Mouse (Mus musculus): ENCODE results near the gene Grk5.

Grk5 gene

GRCm38 (mm10) chr19:61056783-61057410 lies 167.3 kb downstream of the Grk5 start:
- DNase-seq (ENCODE audit: extremely low spot score, low read depth, low spot score), result no peak

- DNase-seq (ENCODE audit: extremely low spot score, low read depth, low spot score), result peak; percentile 20
Observed at GRCm38 (mm10) chr19:61057581-61057980, 168.0 kb downstream of the Grk5 start.

- no peak for DNase-seq (ENCODE audit: extremely low spot score, low read depth, low spot score)
Observed at GRCm38 (mm10) chr19:61064386-61064785, 174.8 kb downstream of the Grk5 start.

- no peak for DNase-seq (ENCODE audit: extremely low spot score, low read depth, low spot score)
Observed at GRCm38 (mm10) chr19:61065011-61065410, 175.5 kb downstream of the Grk5 start.

DNA sequence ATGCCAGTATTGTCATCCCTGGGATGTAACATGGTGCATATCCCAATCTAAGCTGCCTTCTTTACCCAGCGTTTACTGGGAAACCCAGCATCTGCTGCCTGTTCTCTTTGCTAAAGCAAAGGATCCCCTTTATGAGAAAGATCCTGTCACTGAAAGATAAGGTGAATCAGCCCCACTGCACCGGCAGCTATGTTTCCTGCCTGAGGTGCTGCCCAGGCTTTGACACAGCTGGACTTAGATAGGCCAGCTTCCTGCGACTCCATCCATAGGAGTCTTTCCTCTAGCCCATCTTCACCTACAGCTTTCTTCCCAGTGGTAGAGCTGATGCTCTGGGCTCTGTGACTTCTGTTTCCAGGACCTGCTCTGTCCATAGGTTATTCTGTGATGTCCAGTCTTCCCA lies 189.1 kb downstream of the Grk5 start:
- DNase-seq (ENCODE audit: extremely low spot score, low read depth, low spot score), result no peak

GRCm38 (mm10) chr19:61080251-61080749 lies 190.8 kb downstream of the Grk5 start:
- no peak for DNase-seq (ENCODE audit: extremely low spot score, low read depth, low spot score)

DNA sequence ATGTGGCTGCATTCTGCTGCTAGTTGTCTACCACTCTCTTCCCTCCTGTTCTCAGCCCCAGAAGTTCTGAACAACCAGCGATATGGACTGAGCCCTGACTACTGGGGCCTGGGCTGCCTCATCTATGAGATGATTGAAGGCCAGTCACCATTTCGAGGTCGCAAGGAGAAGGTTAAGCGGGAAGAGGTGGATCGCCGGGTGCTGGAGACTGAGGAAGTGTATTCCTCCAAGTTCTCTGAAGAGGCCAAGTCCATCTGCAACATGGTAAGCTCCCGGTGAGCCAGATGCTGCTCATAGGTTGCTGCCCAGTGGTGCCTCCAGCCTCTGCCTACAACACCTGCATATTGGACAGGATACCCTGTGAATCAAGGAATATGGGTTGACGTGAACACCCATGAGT lies 193.5 kb downstream of the Grk5 start:
- DNase-seq (ENCODE audit: extremely low spot score, low read depth, low spot score), result no peak

- DNase-seq (ENCODE audit: extremely low spot score, low read depth, low spot score), result peak; percentile 76
Observed at GRCm38 (mm10) chr19:61084149-61084940, 194.8 kb downstream of the Grk5 start.

DNA sequence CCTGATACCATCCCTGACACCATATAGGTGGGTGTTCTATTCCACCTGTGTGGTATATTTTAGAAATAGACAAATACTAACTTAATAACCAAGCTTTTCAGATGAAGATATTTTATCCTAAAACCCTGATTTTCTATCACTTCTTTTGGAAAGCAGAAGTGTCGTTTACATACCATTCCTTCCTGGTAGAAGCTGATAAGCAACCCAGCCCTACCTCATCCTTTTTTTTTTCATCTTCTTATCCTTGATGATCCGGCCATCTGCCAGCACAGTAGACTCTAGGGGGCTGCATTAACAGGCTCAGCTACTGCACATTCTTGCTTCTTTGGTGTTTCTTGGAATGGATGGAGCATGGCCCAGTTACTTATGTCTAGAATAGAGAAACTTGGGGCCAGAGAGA lies 195.7 kb downstream of the Grk5 start:
- DNase-seq (ENCODE audit: extremely low spot score, low read depth, low spot score), result no peak

DNA sequence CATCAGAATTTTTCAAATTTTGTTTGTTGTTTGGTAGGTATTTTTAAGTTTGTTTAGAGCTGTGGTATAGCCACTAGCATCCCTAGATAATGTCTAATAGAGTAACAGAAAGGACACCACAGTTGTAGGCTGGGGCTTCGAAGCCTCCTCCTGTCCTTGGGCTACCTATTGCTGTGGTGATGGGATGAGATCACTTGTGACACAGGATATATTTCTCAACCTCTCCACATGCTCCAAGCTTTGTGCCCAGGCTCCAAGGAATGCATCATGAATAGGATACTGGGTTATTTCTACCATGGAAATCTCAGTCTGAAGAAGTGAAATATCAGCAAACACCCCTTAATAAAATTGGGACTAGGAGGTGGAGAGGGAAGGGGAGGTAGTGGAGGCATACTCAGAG lies 198.2 kb downstream of the Grk5 start:
- no peak for DNase-seq (ENCODE audit: extremely low spot score, low read depth, low spot score)

GRCm38 (mm10) chr19:61089001-61089400 lies 199.5 kb downstream of the Grk5 start:
- no peak for DNase-seq (ENCODE audit: extremely low spot score, low read depth, low spot score)

GRCm38 (mm10) chr19:61090541-61090940 lies 201.0 kb downstream of the Grk5 start:
- no peak for DNase-seq (ENCODE audit: extremely low spot score, low read depth, low spot score)

GRCm38 (mm10) chr19:61096776-61097175 lies 207.2 kb downstream of the Grk5 start:
- no peak for DNase-seq (ENCODE audit: extremely low spot score, low read depth, low spot score)

DNA sequence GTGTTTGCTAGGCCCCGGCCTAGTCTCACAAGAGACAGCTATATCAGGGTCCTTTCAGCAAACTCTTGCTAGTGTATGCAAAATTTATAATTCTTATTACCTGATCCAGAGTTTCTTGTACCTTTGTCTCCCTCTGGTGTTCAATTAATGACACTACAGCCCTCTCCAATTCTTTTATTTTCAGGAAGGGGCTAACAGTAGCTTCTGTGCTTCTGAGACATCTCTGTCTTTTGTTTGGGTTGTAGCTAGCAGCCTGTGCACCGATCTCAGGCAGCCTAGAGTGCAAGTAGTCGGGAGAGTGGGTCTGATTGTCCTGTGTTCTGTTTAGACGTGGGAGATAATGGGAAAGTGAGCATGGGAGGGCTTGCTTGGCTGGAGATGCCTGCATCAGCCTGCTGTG lies 208.2 kb downstream of the Grk5 start:
- DNase-seq (ENCODE audit: extremely low spot score, low read depth, low spot score), result peak; percentile 6

GRCm38 (mm10) chr19:61110184-61110583 lies 220.6 kb downstream of the Grk5 start:
- DNase-seq (ENCODE audit: extremely low spot score, low read depth, low spot score), result no peak

DNA sequence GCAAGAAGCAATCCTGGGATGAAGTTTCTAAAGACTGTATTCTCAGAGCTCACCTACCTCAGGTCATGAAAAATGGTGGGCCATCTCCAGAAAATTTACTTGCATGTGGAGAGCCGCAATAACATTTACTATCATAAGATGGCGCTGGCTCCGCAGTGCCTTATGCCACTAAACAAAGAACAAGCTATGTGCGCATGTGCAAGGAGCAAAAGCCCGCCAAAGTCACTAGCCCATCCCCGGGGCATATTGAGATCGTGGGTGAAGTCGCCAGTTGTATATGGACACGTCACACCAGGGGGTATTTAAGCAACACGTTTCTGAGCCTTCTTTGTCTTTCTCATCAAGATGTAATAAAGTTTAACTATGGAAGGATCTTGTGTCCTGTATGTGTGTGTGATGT lies 241.5 kb downstream of the Grk5 start:
- no peak for DNase-seq (ENCODE audit: extremely low spot score, low read depth, low spot score)

- DNase-seq (ENCODE audit: extremely low spot score, low read depth, low spot score), result no peak
Observed at GRCm38 (mm10) chr19:61138655-61139054, 249.1 kb downstream of the Grk5 start.

DNA sequence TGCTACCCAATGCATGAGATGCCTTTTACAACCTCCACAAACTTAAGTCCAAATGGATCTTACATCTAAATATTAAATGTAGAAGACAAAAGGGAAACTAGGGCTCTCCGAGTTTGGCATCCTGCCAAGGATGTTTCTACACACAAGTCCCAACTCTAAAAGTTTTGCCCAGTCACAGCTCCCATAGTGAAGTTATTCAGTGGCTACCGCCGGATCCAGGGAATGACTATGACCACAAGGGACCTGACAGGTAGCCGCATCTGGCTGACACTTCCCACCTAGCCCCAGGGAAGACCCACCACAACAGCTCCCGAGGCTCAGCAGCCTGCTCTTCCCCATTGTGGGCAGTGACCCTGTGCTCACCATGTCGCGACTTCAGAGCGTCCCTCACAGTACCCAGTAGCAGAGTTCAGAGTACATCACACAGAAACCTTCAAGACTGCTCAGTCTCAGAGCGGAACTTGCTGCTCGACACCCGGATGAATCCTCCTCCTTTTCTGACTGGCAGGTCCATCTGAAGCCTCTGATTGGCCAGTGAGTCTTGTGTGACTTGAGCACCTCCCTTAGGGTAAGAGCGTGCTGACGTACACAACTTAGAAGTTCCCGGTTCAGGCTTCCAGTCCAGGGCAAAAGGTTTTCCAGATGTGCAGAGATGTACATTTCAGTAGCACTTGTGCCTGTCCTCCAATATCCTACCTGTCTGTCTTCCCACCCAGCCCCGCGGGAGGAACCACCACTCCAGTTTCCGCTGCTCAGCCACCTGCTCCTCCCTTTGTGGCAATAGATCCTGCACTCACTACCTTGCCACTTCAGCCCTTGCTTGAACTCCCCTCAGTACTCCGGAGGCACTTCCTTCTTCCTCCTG lies 251.0 kb downstream of the Grk5 start, which contains the start of gene Zfp950:
TSS of gene Zfp950 (minus strand) at position 499 of the 865 bp plus-strand sequence.
- peak; percentile 73 for DNase-seq (ENCODE audit: extremely low spot score, low read depth, low spot score)

DNA sequence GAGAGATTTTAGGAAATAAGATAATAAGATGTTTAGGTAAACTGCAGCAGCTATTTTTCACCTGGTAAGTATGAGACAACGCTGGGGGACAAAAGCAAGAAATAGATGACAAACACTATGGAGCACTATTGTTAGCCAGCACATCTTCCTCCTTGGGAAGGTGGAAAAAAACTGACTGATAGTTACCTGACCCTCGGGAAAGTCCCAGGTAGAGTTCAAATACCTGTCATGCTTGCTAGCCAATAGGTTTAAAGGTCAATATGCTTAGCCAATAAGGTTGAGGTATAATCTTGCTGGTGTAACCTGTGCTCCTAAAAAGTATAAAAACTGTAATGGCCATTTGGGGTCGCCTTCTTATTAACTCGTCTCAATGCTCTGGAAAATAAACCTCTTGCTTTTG lies 251.8 kb downstream of the Grk5 start:
- no peak for DNase-seq (ENCODE audit: extremely low spot score, low read depth, low spot score)

Measured in hindlimb bud, embryonic 11.5 days (tissue).